Mouse (Mus musculus): ENCODE data around the gene Add1. TPM values are rescaled to one million over a fixed set of nuclear protein-coding genes. Genes with fewer than 3 reads are reported as not detected.

Gene Add1
- polyA plus RNA-seq, 1 experiment from 2014 or later: 206 TPM

GRCm38 (mm10) chr5:34660591-34661130, 87.2 kb downstream of the Add1 start:
- no peaks in the 10 kb centered on the region for H3K27me3 ChIP-seq
- peaks cover 10% of the 10 kb centered on the region for H3K36me3 ChIP-seq
- H3K4me3 ChIP-seq: peak overlapping the region; percentile 74
- H3K9ac ChIP-seq: peak overlapping the region; percentile 68
- H3K27ac ChIP-seq: peak overlapping the region; percentile 82
- no peaks in the 10 kb centered on the region for H3K9me3 ChIP-seq
- H3K4me2 ChIP-seq: peak overlapping the region; percentile 74
- under 1% methylated on average over 57 of the region's 57 CpGs for WGBS
- peak; percentile 18; the same call in 1 of the 2 replicates for ATAC-seq (ENCODE audit: low FRiP score)
- peaks cover 14% of the 10 kb centered on the region for H3K4me1 ChIP-seq (replicated peaks)

GRCm38 (mm10) chr5:34661909-34662308, 88.4 kb downstream of the Add1 start:
- Histone ChIP-seq H3K27ac (no peak overlapping the region), H3K4me3 (no peak overlapping the region), H3K4me2 (no peak overlapping the region), H3K4me1 (replicated peaks) (peaks cover 14% of the 10 kb centered on the region), H3K9me3 (no peaks in the 10 kb centered on the region), H3K36me3 (no peaks in the 10 kb centered on the region), H3K27me3 (no peaks in the 10 kb centered on the region), H3K9ac (no peak overlapping the region)
- ATAC-seq (ENCODE audit: low FRiP score): no peak
- 76% methylated on average over 4 of the region's 4 CpGs for WGBS

- no peaks in the 10 kb centered on the region for H3K27me3 ChIP-seq
- no peak overlapping the region for H3K27ac ChIP-seq
- no peak overlapping the region for H3K9ac ChIP-seq
- H3K4me2 ChIP-seq: no peak overlapping the region
- H3K4me3 ChIP-seq: no peak overlapping the region
- peaks cover 14% of the 10 kb centered on the region for H3K4me1 ChIP-seq (replicated peaks)
- 95% methylated on average over 2 of the region's 2 CpGs for WGBS
- H3K9me3 ChIP-seq: no peaks in the 10 kb centered on the region
- H3K36me3 ChIP-seq: no peaks in the 10 kb centered on the region
- no peak for ATAC-seq (ENCODE audit: low FRiP score)
These were observed 89.8 kb downstream of the Add1 start for GRCm38 (mm10) chr5:34663231-34663630.

GRCm38 (mm10) chr5:34669493-34669892, 96.0 kb downstream of the Add1 start:
- Histone ChIP-seq H3K9ac (no peak overlapping the region), H3K9me3 (no peaks in the 10 kb centered on the region), H3K4me1 (replicated peaks) (no peaks in the 10 kb centered on the region), H3K4me3 (no peak overlapping the region), H3K27ac (no peak overlapping the region), H3K27me3 (no peaks in the 10 kb centered on the region), H3K36me3 (peaks cover 3% of the 10 kb centered on the region; the same call in 1 of the 2 replicates), H3K4me2 (no peak overlapping the region)
- no peak for ATAC-seq (ENCODE audit: low FRiP score)
- WGBS: 82% methylated on average over 2 of the region's 2 CpGs

GRCm38 (mm10) chr5:34670280-34670679, 96.8 kb downstream of the Add1 start:
- Histone ChIP-seq H3K9me3 (no peaks in the 10 kb centered on the region), H3K4me3 (no peak overlapping the region), H3K9ac (no peak overlapping the region), H3K27ac (no peak overlapping the region), H3K4me1 (replicated peaks) (no peaks in the 10 kb centered on the region), H3K36me3 (peaks cover 3% of the 10 kb centered on the region; the same call in 1 of the 2 replicates), H3K27me3 (no peaks in the 10 kb centered on the region), H3K4me2 (no peak overlapping the region)
- no peak for ATAC-seq (ENCODE audit: low FRiP score)
- 79% methylated on average over 4 of the region's 4 CpGs for WGBS

Small RNA genes within 50 kb of the gene (microRNA-seq; reads per million reads assigned to microRNA genes)
- not detected for gene Mir7036b

Other genes with a start within 250 kb of the Add1 start
- gene Rnf4, start 237.4 kb upstream of the Add1 start, polyA plus RNA-seq (2015; fragmentation: Nextera tagmentation; extraction: Ambion mirVana): 131 and 140 TPM in 2 replicates
- gene Fam193a, start 203.7 kb upstream of the Add1 start, polyA plus RNA-seq (2015; fragmentation: Nextera tagmentation; extraction: Ambion mirVana): 16.7 and 17.6 TPM in 2 replicates
- gene Tnip2, start 59.7 kb upstream of the Add1 start, polyA plus RNA-seq (2015; fragmentation: Nextera tagmentation; extraction: Ambion mirVana): 10.3 and 10.7 TPM in 2 replicates
- 17.1 and 20.9 TPM in 2 replicates for gene Sh3bp2, start 47.8 kb upstream of the Add1 start, polyA plus RNA-seq (2015; fragmentation: Nextera tagmentation; extraction: Ambion mirVana)
- 77.2 and 82.5 TPM in 2 replicates for gene Mfsd10, start 63.5 kb downstream of the Add1 start, polyA plus RNA-seq (2015; fragmentation: Nextera tagmentation; extraction: Ambion mirVana)
- 21.5 and 22.6 TPM in 2 replicates for gene Nop14, start 86.5 kb downstream of the Add1 start, polyA plus RNA-seq (2015; fragmentation: Nextera tagmentation; extraction: Ambion mirVana)
- 1.6 and 3.3 TPM in 2 replicates for gene Grk4, start 86.7 kb downstream of the Add1 start, polyA plus RNA-seq (2015; fragmentation: Nextera tagmentation; extraction: Ambion mirVana)
- gene Htt, start 188.1 kb downstream of the Add1 start, polyA plus RNA-seq (2015; fragmentation: Nextera tagmentation; extraction: Ambion mirVana): 13.1 and 15.6 TPM in 2 replicates

All from hindbrain, embryonic 13.5 days (tissue).